Mouse (Mus musculus): Measurements from ENCODE around the gene Soat2.

- TF ChIP-seq CTCF (IDR thresholded peaks at IDR 0.05; ENCODE audit: borderline replicate concordance, extremely low read depth, insufficient read depth, insufficient read length) (no peak), POLR2A (IDR thresholded peaks at IDR 0.05; ENCODE audit: borderline replicate concordance, extremely low read depth, insufficient read depth, insufficient read length, poor library complexity, severe bottlenecking) (no peak)
These were observed 6.0 kb upstream of the Soat2 start, which contains the start of gene Igfbp6 for GRCm38 (mm10) chr15:102144274-102144711.

Measured in brain, embryonic 14.5 days (tissue).